9 mouse cellular contexts compared by ENCODE assay signal in genomic region chr2:32182676-32183296, GRCm38 (mm10). TPM values are rescaled to one million over a fixed set of nuclear protein-coding genes. Genes with fewer than 3 reads are reported as not detected.
DNase-seq lines count a peak whose midpoint lies in the region; ATAC-seq lines count a peak whose summit lies in the region.
"Had no signal": no experiment of that assay in that cellular context is flagged by ENCODE, and none has a peak within 500 bp of the region (broad histone marks: within the 10 kb centered on the region; RNA-seq: fewer than 3 reads in every experiment).

No protein-coding gene starts in this region.

- ATAC-seq in frontal cortex, adult (ENCODE audit: low TSS enrichment) = peak; percentile 41
- ATAC-seq in forebrain, embryonic 14.5 days = peak; percentile 58; the same call in 1 of the 2 replicates
- ATAC-seq in midbrain, embryonic 11.5 days (ENCODE audit: low FRiP score) = 0 out of 2 replicates have a peak, but pooled peaks have one; percentile 19

- 0 out of 2 replicates have a peak overlapping the region, but pooled peaks have one; percentile 17 for H3K9ac ChIP-seq in forebrain, embryonic 14.5 days (ENCODE audit: low read length)
- H3K9ac ChIP-seq in midbrain, embryonic 11.5 days (ENCODE audit: low read length) = no peak overlapping the region

- H3K36me3 ChIP-seq in forebrain, embryonic 14.5 days (ENCODE audit: control insufficient read depth, insufficient read depth, low read length) = peaks cover 45% of the 10 kb centered on the region
- H3K36me3 ChIP-seq in midbrain, embryonic 11.5 days (ENCODE audit: control insufficient read depth, insufficient read depth, low read length) = peaks cover 9% of the 10 kb centered on the region

- no peak for DNase-seq in frontal cortex, postnatal 14 days (ENCODE audit: low spot score in 2 of 2)
- DNase-seq in ES-CJ7 (ENCODE audit: low read depth, low spot score) = peak; percentile 63
- DNase-seq in forebrain, embryonic 14.5 days (ENCODE audit: low spot score) = peak; percentile 56
- peak; percentile 77 to 79 for DNase-seq in kidney, adult 8-10 months
- no peak for DNase-seq in midbrain, embryonic 11.5 days (ENCODE audit: low spot score, missing footprints)
- no peak for DNase-seq in MN1 (ENCODE audit: low spot score)
- DNase-seq in thymus, postnatal 36 days = no peak

- H3K4me3 ChIP-seq in forebrain, embryonic 14.5 days (ENCODE audit: low read depth, low read length) = no peak overlapping the region
- H3K4me3 ChIP-seq in midbrain, embryonic 11.5 days (ENCODE audit: low read depth, low read length) = no peak overlapping the region

- H3K9me3 ChIP-seq in forebrain, embryonic 14.5 days (replicated peaks; ENCODE audit: control insufficient read depth, low read length) = no peaks in the 10 kb centered on the region
- H3K9me3 ChIP-seq in midbrain, embryonic 11.5 days (ENCODE audit: control insufficient read depth, low read length) = no peaks in the 10 kb centered on the region

- H3K4me2 ChIP-seq in forebrain, embryonic 14.5 days (ENCODE audit: low read length) = no peak overlapping the region
- no peak overlapping the region for H3K4me2 ChIP-seq in midbrain, embryonic 11.5 days

- 47% methylated on average over 13 of the region's 13 CpGs for WGBS in forebrain, embryonic 14.5 days
- 65% methylated on average over 13 of the region's 13 CpGs for WGBS in midbrain, embryonic 11.5 days

- H3K27me3 ChIP-seq in forebrain, embryonic 14.5 days (replicated peaks; ENCODE audit: control insufficient read depth, insufficient read depth, low read length) = no peaks in the 10 kb centered on the region
- H3K27me3 ChIP-seq in midbrain, embryonic 11.5 days (ENCODE audit: control insufficient read depth, insufficient read depth, low read length) = no peaks in the 10 kb centered on the region

- H3K4me1 ChIP-seq in forebrain, embryonic 14.5 days (ENCODE audit: control insufficient read depth, insufficient read depth, low read length) = peaks cover 15% of the 10 kb centered on the region
- H3K4me1 ChIP-seq in midbrain, embryonic 11.5 days (ENCODE audit: control insufficient read depth, insufficient read depth, low read length) = peaks cover 5% of the 10 kb centered on the region; the same call in 1 of the 2 replicates

- H3K27ac ChIP-seq in forebrain, embryonic 14.5 days (ENCODE audit: low read depth, low read length) = peak overlapping the region; percentile 71
- no peak overlapping the region for H3K27ac ChIP-seq in midbrain, embryonic 11.5 days (ENCODE audit: low read depth, low read length)
- H3K27ac ChIP-seq: macrophage had no signal

RNA-seq across cellular contexts. Expression of gene Prrc2b, which starts 31.9 kb away (rescaled TPM):
- 53.3 and 62.4 TPM in 2 replicates for polyA plus RNA-seq in forebrain, embryonic 14.5 days (2014; fragmentation: Nextera tagmentation; extraction: Ambion mirVana)
- 52.6 and 64.1 TPM in 2 replicates for polyA plus RNA-seq in midbrain, embryonic 11.5 days (2014; fragmentation: Nextera tagmentation; extraction: Ambion mirVana)

RNA-seq across cellular contexts. Expression of gene Pomt1, which starts 53.6 kb away (rescaled TPM):
- polyA plus RNA-seq in forebrain, embryonic 14.5 days (2014; fragmentation: Nextera tagmentation; extraction: Ambion mirVana) = 22.3 and 27.1 TPM in 2 replicates
- 16.4 and 22.0 TPM in 2 replicates for polyA plus RNA-seq in midbrain, embryonic 11.5 days (2014; fragmentation: Nextera tagmentation; extraction: Ambion mirVana)

Comparison
In these comparisons a context has a peak if more than half of its experiments do, and no peak if none do; other contexts are left out.
1. DNase-seq: peak in ES-CJ7 (single experiment), forebrain, embryonic 14.5 days (single experiment) and kidney, adult 8-10 months (2 of 2); none in frontal cortex, postnatal 14 days (0 of 2), midbrain, embryonic 11.5 days (single experiment), MN1 (single experiment) and thymus, postnatal 36 days (0 of 2).
2. Peak in every context shown above with its lines, with median percentiles within 50 percentile points of each other: ATAC-seq.